Mouse (Mus musculus) limb, embryonic 14.5 days (tissue): ENCODE measurements around the gene Celf3. TPM values are rescaled to one million over a fixed set of nuclear protein-coding genes. Genes with fewer than 3 reads are reported as not detected.

Experiments
- ATAC-seq: fragments of 200-750 bp; cut with Nextera tagmentation; 2 replicates; pipeline ENCODE4 v1.8.0; 2017; ENCODE audit warnings: low read depth, moderate number of reproducible peaks, moderate TSS enrichment; ENCODE audit not compliant: low FRiP score
- DNase-seq: peaks from one replicate; pipeline ENCODE4 v3.0.0-alpha.2; 2015; ENCODE audit warnings: low spot score
- H3K27ac ChIP-seq: fragments of 300-500 bp; sonication (generic); replicated peaks from 2 replicates; pipeline ENCODE4 v1.5.1; 2014; ENCODE audit warnings: low read depth, mild to moderate bottlenecking, low read length, moderate library complexity, mixed read lengths
- H3K27me3 ChIP-seq: fragments of 300-500 bp; sonication (generic); 2 replicates; pipeline ENCODE4 v1.6.1; 2014; ENCODE audit warnings: low read length, mixed read lengths; ENCODE audit not compliant: control insufficient read depth, insufficient read depth
- H3K36me3 ChIP-seq: fragments of 300-500 bp; sonication (generic); 2 replicates; pipeline ENCODE4 v1.6.1; 2014; ENCODE audit warnings: mild to moderate bottlenecking, low read length, moderate library complexity, mixed read lengths; ENCODE audit not compliant: control insufficient read depth, insufficient read depth
- H3K4me1 ChIP-seq: fragments of 300-500 bp; sonication (generic); 2 replicates; pipeline ENCODE4 v1.6.1; 2014; ENCODE audit warnings: antibody characterized with exemption, low read length, mixed read lengths; ENCODE audit not compliant: control insufficient read depth, insufficient read depth
- H3K4me2 ChIP-seq: fragments of 300-500 bp; sonication (generic); replicated peaks from 2 replicates; pipeline ENCODE4 v1.6.1; 2014; ENCODE audit warnings: low read depth, mild to moderate bottlenecking, low read length, moderate library complexity; ENCODE audit not compliant: severe bottlenecking
- H3K4me3 ChIP-seq: fragments of 300-500 bp; sonication (generic); replicated peaks from 2 replicates; pipeline ENCODE4 v1.5.1; 2014; ENCODE audit warnings: low read length
- H3K9ac ChIP-seq: fragments of 300-500 bp; sonication (generic); 2 replicates; pipeline ENCODE4 v1.6.1; 2014; ENCODE audit warnings: mild to moderate bottlenecking, low read depth, low read length, moderate library complexity; ENCODE audit not compliant: severe bottlenecking
- H3K9me3 ChIP-seq: fragments of 300-500 bp; sonication (generic); 2 replicates; pipeline ENCODE4 v1.6.1; 2016; ENCODE audit warnings: low read length; ENCODE audit not compliant: control insufficient read depth
- POLR2A ChIP-seq: fragments of 200-500 bp; IDR thresholded peaks from 2 replicates; pipeline ENCODE4 v1.8.0; 2012; ENCODE audit warnings: inconsistent platforms, mild to moderate bottlenecking, moderate library complexity, borderline replicate concordance; ENCODE audit not compliant: insufficient read depth, insufficient read length; ENCODE audit errors: extremely low read depth
- WGBS: fragments of 180-500 bp; shearing (Covaris S2); extraction: QIAGEN DNeasy Blood & Tissue Kit; methylation state at CpG from one replicate; pipeline ENCODE4 v1.1.7; 2014; 5-methylcytosine and 5-hydroxymethylcytosine counted together
- polyA plus RNA-seq, 2 experiments: library from polyadenylated mRNA; depleted of rRNA in 1 of 2; stranded (reverse) in 1 of 2; unstranded in 1 of 2; fragments of >200 nt; fragmentation: Nextera tagmentation in 1 of 2; extraction: Ambion mirVana in 1 of 2; gene quantifications; 2 replicates each; pipeline versions ENCODE4 v1.2.1 to v1.2.3; 2012 to 2014

The Celf3 gene
- polyA plus RNA-seq, 2 experiments, result 0.25 to 2.4 TPM

DNA sequence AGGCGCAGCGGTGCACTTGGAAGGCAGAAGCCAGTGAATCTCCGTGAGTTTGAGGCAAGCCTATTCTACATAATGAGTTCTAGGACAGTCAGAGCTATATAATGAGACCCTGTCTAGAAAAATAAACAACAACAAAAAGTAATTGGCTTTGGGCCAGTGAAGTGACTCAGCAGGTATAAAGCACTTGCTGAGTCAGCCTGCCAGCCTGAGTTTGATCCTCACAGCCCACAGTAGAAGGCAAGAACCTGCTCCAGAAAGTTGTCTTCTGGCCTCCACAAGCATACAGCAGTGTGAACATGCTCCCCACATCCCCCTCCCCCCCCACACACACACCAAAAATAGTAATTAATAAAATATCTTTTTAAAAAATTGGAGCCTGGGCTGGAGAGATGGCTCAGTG, 59.1 kb downstream of the Celf3 start:
- no peaks in the 10 kb centered on the region for H3K4me1 ChIP-seq
- ATAC-seq, result no peak
- no peak overlapping the region for H3K4me3 ChIP-seq
- DNase-seq, result no peak
- 0 out of 2 replicates have a peak, but pooled peaks cover 3% of the 10 kb centered on the region for H3K36me3 ChIP-seq
- H3K4me2 ChIP-seq, result no peak overlapping the region
- no peaks in the 10 kb centered on the region for H3K27me3 ChIP-seq
- H3K27ac ChIP-seq, result no peak overlapping the region
- no peak overlapping the region for H3K9ac ChIP-seq
- 90% methylated on average over 3 of the region's 3 CpGs for WGBS
- no peak for TF ChIP-seq POLR2A
- H3K9me3 ChIP-seq, result no peaks in the 10 kb centered on the region

Other genes with a start within 250 kb of the Celf3 start
- gene Gm4778, start 214.3 kb upstream of the Celf3 start, polyA plus RNA-seq (2012; rRNA removed), result not detected in 2 replicates
- not detected in 2 replicates for gene Gm4778, start 214.3 kb upstream of the Celf3 start, polyA plus RNA-seq (2014; fragmentation: Nextera tagmentation; extraction: Ambion mirVana)
- gene Them4, start 168.2 kb upstream of the Celf3 start, polyA plus RNA-seq (2012; rRNA removed), result 4.5 and 5.6 TPM in 2 replicates
- 11.8 and 13.1 TPM in 2 replicates for gene Them4, start 168.2 kb upstream of the Celf3 start, polyA plus RNA-seq (2014; fragmentation: Nextera tagmentation; extraction: Ambion mirVana)
- 10.5 and 17.8 TPM in 2 replicates for gene Them5, start 136.2 kb upstream of the Celf3 start, polyA plus RNA-seq (2012; rRNA removed)
- gene Them5, start 136.2 kb upstream of the Celf3 start, polyA plus RNA-seq (2014; fragmentation: Nextera tagmentation; extraction: Ambion mirVana), result 49.3 and 73.5 TPM in 2 replicates
- 1.3 and 2.2 TPM in 2 replicates for gene C2cd4d, start 115.9 kb upstream of the Celf3 start, polyA plus RNA-seq (2012; rRNA removed)
- gene C2cd4d, start 115.9 kb upstream of the Celf3 start, polyA plus RNA-seq (2014; fragmentation: Nextera tagmentation; extraction: Ambion mirVana), result 4.4 and 5.0 TPM in 2 replicates
- 2.3 and 3.0 TPM in 2 replicates for gene Rorc, start 105.5 kb upstream of the Celf3 start, polyA plus RNA-seq (2012; rRNA removed)
- 2.2 and 2.3 TPM in 2 replicates for gene Rorc, start 105.5 kb upstream of the Celf3 start, polyA plus RNA-seq (2014; fragmentation: Nextera tagmentation; extraction: Ambion mirVana)
- gene Lingo4, start 79.8 kb upstream of the Celf3 start, polyA plus RNA-seq (2012; rRNA removed), result 0.06 and 0.08 TPM in 2 replicates
- gene Lingo4, start 79.8 kb upstream of the Celf3 start, polyA plus RNA-seq (2014; fragmentation: Nextera tagmentation; extraction: Ambion mirVana), result not detected in 2 replicates
- 1.5 and 2.8 TPM in 2 replicates for gene Tdrkh, start 65.0 kb upstream of the Celf3 start, polyA plus RNA-seq (2012; rRNA removed)
- gene Tdrkh, start 65.0 kb upstream of the Celf3 start, polyA plus RNA-seq (2014; fragmentation: Nextera tagmentation; extraction: Ambion mirVana), result 7.4 and 8.3 TPM in 2 replicates
- gene Mrpl9, start 35.0 kb upstream of the Celf3 start, polyA plus RNA-seq (2012; rRNA removed), result 51.7 and 55.9 TPM in 2 replicates
- 52.8 and 63.4 TPM in 2 replicates for gene Mrpl9, start 35.0 kb upstream of the Celf3 start, polyA plus RNA-seq (2014; fragmentation: Nextera tagmentation; extraction: Ambion mirVana)
- 0.30 and 0.31 TPM in 2 replicates for gene Oaz3, start 34.4 kb upstream of the Celf3 start, polyA plus RNA-seq (2012; rRNA removed)
- 0.26 TPM in 1 of 2 replicates, not detected in the other for gene Oaz3, start 34.4 kb upstream of the Celf3 start, polyA plus RNA-seq (2014; fragmentation: Nextera tagmentation; extraction: Ambion mirVana)
- 1.4 and 2.1 TPM in 2 replicates for gene Riiad1, start 2.0 kb downstream of the Celf3 start, polyA plus RNA-seq (2012; rRNA removed)
- gene Riiad1, start 2.0 kb downstream of the Celf3 start, polyA plus RNA-seq (2014; fragmentation: Nextera tagmentation; extraction: Ambion mirVana), result 3.6 and 3.8 TPM in 2 replicates
- 22.5 and 24.3 TPM in 2 replicates for gene Snx27, start 104.4 kb downstream of the Celf3 start, polyA plus RNA-seq (2012; rRNA removed)
- gene Snx27, start 104.4 kb downstream of the Celf3 start, polyA plus RNA-seq (2014; fragmentation: Nextera tagmentation; extraction: Ambion mirVana), result 37.2 and 43.0 TPM in 2 replicates
- gene Gm10972, start 164.8 kb downstream of the Celf3 start, polyA plus RNA-seq (2012; rRNA removed), result not detected in 2 replicates
- gene Gm10972, start 164.8 kb downstream of the Celf3 start, polyA plus RNA-seq (2014; fragmentation: Nextera tagmentation; extraction: Ambion mirVana), result not detected in 2 replicates
- gene Tuft1, start 180.6 kb downstream of the Celf3 start, polyA plus RNA-seq (2012; rRNA removed), result 9.8 and 11.9 TPM in 2 replicates
- 16.6 and 19.1 TPM in 2 replicates for gene Tuft1, start 180.6 kb downstream of the Celf3 start, polyA plus RNA-seq (2014; fragmentation: Nextera tagmentation; extraction: Ambion mirVana)
- gene Selenbp2, start 215.3 kb downstream of the Celf3 start, polyA plus RNA-seq (2012; rRNA removed), result 1.2 and 1.7 TPM in 2 replicates
- 0.47 and 0.57 TPM in 2 replicates for gene Selenbp2, start 215.3 kb downstream of the Celf3 start, polyA plus RNA-seq (2014; fragmentation: Nextera tagmentation; extraction: Ambion mirVana)